Comparison of ENCODE assay signal across 10 mouse cellular contexts in genomic region chr6:61382526-61382925, GRCm38 (mm10).
DNase-seq lines count a peak whose midpoint lies in the region; ATAC-seq and TF ChIP-seq lines count a peak whose summit lies in the region.
"Had no signal": no experiment of that assay in that cellular context is flagged by ENCODE, and none has a peak within 500 bp of the region (broad histone marks: within the 10 kb centered on the region; RNA-seq: fewer than 3 reads in every experiment).

No protein-coding gene starts in this region.

- H3K27me3 ChIP-seq in intestine, postnatal 0 days (replicated peaks; ENCODE audit: control insufficient read depth, insufficient read depth, low read length) = no peaks in the 10 kb centered on the region
- no peaks in the 10 kb centered on the region for H3K27me3 ChIP-seq in intestine, embryonic 15.5 days (replicated peaks)
- H3K27me3 ChIP-seq in hindbrain, embryonic 12.5 days = no peaks in the 10 kb centered on the region

- WGBS in intestine, postnatal 0 days = 24% methylated on average over 3 of the region's 3 CpGs
- WGBS in intestine, embryonic 15.5 days = 30% methylated on average over 3 of the region's 3 CpGs
- WGBS in hindbrain, embryonic 12.5 days = 25% methylated on average over 3 of the region's 3 CpGs

- H3K4me3 ChIP-seq in intestine, postnatal 0 days (ENCODE audit: low read depth, low read length) = no peak overlapping the region
- no peak overlapping the region for H3K4me3 ChIP-seq in intestine, embryonic 15.5 days (replicated peaks)
- no peak overlapping the region for H3K4me3 ChIP-seq in hindbrain, embryonic 12.5 days

- H3K36me3 ChIP-seq in intestine, postnatal 0 days (ENCODE audit: control insufficient read depth, insufficient read depth) = no peaks in the 10 kb centered on the region
- H3K36me3 ChIP-seq in intestine, embryonic 15.5 days = no peaks in the 10 kb centered on the region
- H3K36me3 ChIP-seq in hindbrain, embryonic 12.5 days = no peaks in the 10 kb centered on the region

- TF ChIP-seq CTCF in intestine, postnatal 0 days (IDR thresholded peaks at IDR 0.05; ENCODE audit: low read depth) = peak; percentile 62

- H3K4me1 ChIP-seq in intestine, postnatal 0 days (replicated peaks; ENCODE audit: control insufficient read depth, insufficient read depth, low read length) = no peaks in the 10 kb centered on the region
- no peaks in the 10 kb centered on the region for H3K4me1 ChIP-seq in intestine, embryonic 15.5 days (replicated peaks)
- no peaks in the 10 kb centered on the region for H3K4me1 ChIP-seq in hindbrain, embryonic 12.5 days

- H3K27ac ChIP-seq in intestine, postnatal 0 days (ENCODE audit: low read depth, low read length) = no peak overlapping the region
- H3K27ac ChIP-seq in intestine, embryonic 15.5 days = no peak overlapping the region
- no peak overlapping the region for H3K27ac ChIP-seq in hindbrain, embryonic 12.5 days
- H3K27ac ChIP-seq: liver, embryonic 14.5 days had no signal

- no peak overlapping the region for H3K4me2 ChIP-seq in intestine, postnatal 0 days (replicated peaks; ENCODE audit: low read depth)
- H3K4me2 ChIP-seq in intestine, embryonic 15.5 days (replicated peaks) = no peak overlapping the region
- H3K4me2 ChIP-seq in hindbrain, embryonic 12.5 days (replicated peaks) = no peak overlapping the region

- H3K9me3 ChIP-seq in intestine, postnatal 0 days (ENCODE audit: control insufficient read depth) = no peaks in the 10 kb centered on the region
- no peaks in the 10 kb centered on the region for H3K9me3 ChIP-seq in intestine, embryonic 15.5 days
- H3K9me3 ChIP-seq in hindbrain, embryonic 12.5 days (replicated peaks) = no peaks in the 10 kb centered on the region

- peak; percentile 28 for DNase-seq in right cerebral cortex, adult 18-20 months
- DNase-seq in right cerebral cortex, postnatal 25 days = no peak
- no peak for DNase-seq in thymus, postnatal 25 days
- DNase-seq in adrenal gland, adult (ENCODE audit: inconsistent age in 2 of 2, low spot score in 1 of 2) = no peak
- DNase-seq: spleen, adult 18-20 months had no signal

- no peak overlapping the region for H3K9ac ChIP-seq in intestine, postnatal 0 days (ENCODE audit: low read depth, low read length)
- no peak overlapping the region for H3K9ac ChIP-seq in intestine, embryonic 15.5 days
- H3K9ac ChIP-seq in hindbrain, embryonic 12.5 days = no peak overlapping the region
- H3K9ac ChIP-seq: liver, embryonic 14.5 days had no signal

- no peak for ATAC-seq in intestine, postnatal 0 days
- ATAC-seq in intestine, embryonic 15.5 days = no peak
- peak; percentile 77; the same call in 1 of the 2 replicates for ATAC-seq in hindbrain, embryonic 12.5 days (ENCODE audit: low FRiP score)
- ATAC-seq in megakaryocyte, adult 5-6 weeks (ENCODE audit: poor library complexity, severe bottlenecking) = no peak
